Mouse (Mus musculus) gastrocnemius, postnatal 10 days (tissue): ENCODE measurements around the gene Msantd1. TPM values are rescaled to one million over a fixed set of nuclear protein-coding genes. Genes with fewer than 3 reads are reported as not detected.
A peak's percentile ranks its signal among the peaks of the same experiment; 100 is the strongest.

Source experiments
- DNase-seq: peaks from one replicate; pipeline ENCODE4 v3.0.0; 2021; ENCODE audit warnings: mixed read lengths
- total RNA-seq, 2 experiments: library from RNA; stranded (reverse); gene quantifications; 2 replicates each; pipeline ENCODE4 v1.2.3; 2021

Gene Msantd1
- total RNA-seq, 2 experiments from 2014 or later = 0.14 to 0.97 TPM

GRCm38 (mm10) chr5:34927648-34928047, 19.8 kb downstream of the Msantd1 start:
- no peak for DNase-seq

GRCm38 (mm10) chr5:34930151-34930975, 22.6 kb downstream of the Msantd1 start:
- DNase-seq = no peak

GRCm38 (mm10) chr5:34931091-34931490, 23.3 kb downstream of the Msantd1 start:
- DNase-seq = no peak

GRCm38 (mm10) chr5:34931516-34932457, 24.0 kb downstream of the Msantd1 start:
- DNase-seq = no peak

GRCm38 (mm10) chr5:34932458-34932806, 24.6 kb downstream of the Msantd1 start:
- no peak for DNase-seq

GRCm38 (mm10) chr5:34933461-34933860, 25.6 kb downstream of the Msantd1 start:
- DNase-seq = no peak

GRCm38 (mm10) chr5:34941710-34942470, 34.1 kb downstream of the Msantd1 start:
- DNase-seq = no peak

GRCm38 (mm10) chr5:34943428-34943827, 35.6 kb downstream of the Msantd1 start:
- DNase-seq = no peak

GRCm38 (mm10) chr5:34948861-34949760, 41.3 kb downstream of the Msantd1 start, which contains the start of gene Rgs12:
TSS of gene Rgs12 (plus strand) at chr5:34949445.
- DNase-seq = peak; percentile 85

- no peak for DNase-seq
These were observed 42.0 kb downstream of the Msantd1 start for GRCm38 (mm10) chr5:34949769-34950211.

- DNase-seq = no peak
These were observed 42.8 kb downstream of the Msantd1 start for GRCm38 (mm10) chr5:34950486-34951160.

- peak; percentile 51 for DNase-seq
These were observed 43.5 kb downstream of the Msantd1 start for GRCm38 (mm10) chr5:34951161-34951834.

- DNase-seq = no peak
These were observed 46.7 kb downstream of the Msantd1 start for GRCm38 (mm10) chr5:34954508-34954907.

GRCm38 (mm10) chr5:34955630-34956029, 47.8 kb downstream of the Msantd1 start:
- DNase-seq = peak; percentile 40

- DNase-seq = no peak
These were observed 48.3 kb downstream of the Msantd1 start for GRCm38 (mm10) chr5:34956151-34956550.

GRCm38 (mm10) chr5:34957015-34957414, 49.2 kb downstream of the Msantd1 start:
- peak; percentile 33 for DNase-seq

GRCm38 (mm10) chr5:34960021-34960420, 52.2 kb downstream of the Msantd1 start:
- no peak for DNase-seq

GRCm38 (mm10) chr5:34965531-34965930, 57.7 kb downstream of the Msantd1 start:
- DNase-seq = no peak

GRCm38 (mm10) chr5:34968386-34968785, 60.6 kb downstream of the Msantd1 start:
- DNase-seq = no peak

- no peak for DNase-seq
These were observed 64.7 kb downstream of the Msantd1 start for GRCm38 (mm10) chr5:34972471-34972870.
